Comparison of ENCODE assay signal across 18 mouse cellular contexts in genomic region chr9:50964911-50965310, GRCm38 (mm10).
"Had no signal": no experiment of that assay in that cellular context is flagged by ENCODE, and none has a peak within 500 bp of the region (broad histone marks: within the 10 kb centered on the region; RNA-seq: fewer than 3 reads in every experiment).

No protein-coding gene starts in this region.

- H3K4me2 ChIP-seq: lung, embryonic 14.5 days; midbrain, embryonic 12.5 days; neural tube, embryonic 13.5 days; neural tube, embryonic 15.5 days had no signal

- H3K9ac ChIP-seq: lung, embryonic 14.5 days; midbrain, embryonic 12.5 days; neural tube, embryonic 13.5 days; neural tube, embryonic 15.5 days had no signal

- H3K4me3 ChIP-seq: midbrain, embryonic 10.5 days; midbrain, embryonic 12.5 days; myocyte; neural tube, embryonic 13.5 days; neural tube, embryonic 15.5 days had no signal

- H3K27me3 ChIP-seq: midbrain, embryonic 12.5 days; neural tube, embryonic 13.5 days; neural tube, embryonic 15.5 days had no signal

- H3K4me1 ChIP-seq: midbrain, embryonic 10.5 days; midbrain, embryonic 12.5 days; neural tube, embryonic 13.5 days; neural tube, embryonic 15.5 days had no signal

- DNase-seq: lung, postnatal 10 days; lung, postnatal 4 days; midbrain, embryonic 14.5 days; retina, postnatal 1 day; right cerebral cortex, adult 18-20 months; right cerebral cortex, postnatal 25 days; right cerebral cortex, postnatal 4 days; spleen, adult 18-20 months; thymus, adult 18-20 months; thymus, postnatal 14 days; thymus, postnatal 36 days had no signal

- H3K9me3 ChIP-seq: midbrain, embryonic 10.5 days; midbrain, embryonic 12.5 days; neural tube, embryonic 13.5 days; neural tube, embryonic 15.5 days had no signal

- H3K36me3 ChIP-seq: midbrain, embryonic 10.5 days; midbrain, embryonic 12.5 days; neural tube, embryonic 13.5 days; neural tube, embryonic 15.5 days had no signal

- ATAC-seq: midbrain, embryonic 16.5 days had no signal

- H3K27ac ChIP-seq: midbrain, embryonic 10.5 days; midbrain, embryonic 12.5 days; neural tube, embryonic 13.5 days; neural tube, embryonic 15.5 days had no signal
